Mouse (Mus musculus): ENCODE measurements around the gene Tram2.

Gene Tram2

GRCm38 (mm10) chr1:21067536-21068221 lies 11.3 kb downstream of the Tram2 start:
- no peak for DNase-seq (ENCODE audit: low spot score in 2 of 2)

GRCm38 (mm10) chr1:21064153-21064552 lies 14.9 kb downstream of the Tram2 start:
- DNase-seq (ENCODE audit: low spot score in 2 of 2) = no peak

- no peak for DNase-seq (ENCODE audit: low spot score in 2 of 2)
These were observed 19.5 kb downstream of the Tram2 start for GRCm38 (mm10) chr1:21059385-21060109.

GRCm38 (mm10) chr1:21053009-21053408 lies 26.0 kb downstream of the Tram2 start:
- DNase-seq (ENCODE audit: low spot score in 2 of 2) = peak in 1 of 2 experiments; percentile 7

GRCm38 (mm10) chr1:21052608-21053007 lies 26.4 kb downstream of the Tram2 start:
- DNase-seq (ENCODE audit: low spot score in 2 of 2) = no peak

- no peak for DNase-seq (ENCODE audit: low spot score in 2 of 2)
These were observed 26.9 kb downstream of the Tram2 start for GRCm38 (mm10) chr1:21052132-21052545.

GRCm38 (mm10) chr1:21049005-21049404 lies 30.0 kb downstream of the Tram2 start:
- DNase-seq (ENCODE audit: low spot score in 2 of 2) = no peak

GRCm38 (mm10) chr1:21048402-21048801 lies 30.6 kb downstream of the Tram2 start:
- DNase-seq (ENCODE audit: low spot score in 2 of 2) = no peak

- DNase-seq (ENCODE audit: low spot score in 2 of 2) = no peak
These were observed 36.6 kb downstream of the Tram2 start for GRCm38 (mm10) chr1:21042461-21042860.

GRCm38 (mm10) chr1:21040610-21041326 lies 38.3 kb downstream of the Tram2 start:
- no peak for DNase-seq (ENCODE audit: low spot score in 2 of 2)

- DNase-seq (ENCODE audit: low spot score in 2 of 2) = no peak
These were observed 38.9 kb downstream of the Tram2 start for GRCm38 (mm10) chr1:21040173-21040572.

- DNase-seq (ENCODE audit: low spot score in 2 of 2) = no peak
These were observed 39.5 kb downstream of the Tram2 start for GRCm38 (mm10) chr1:21039564-21039963.

GRCm38 (mm10) chr1:21037881-21038601 lies 41.0 kb downstream of the Tram2 start:
- no peak for DNase-seq (ENCODE audit: low spot score in 2 of 2)

GRCm38 (mm10) chr1:21035878-21036277 lies 43.2 kb downstream of the Tram2 start:
- no peak for DNase-seq (ENCODE audit: low spot score in 2 of 2)

- no peak for DNase-seq (ENCODE audit: low spot score in 2 of 2)
These were observed 45.3 kb downstream of the Tram2 start for GRCm38 (mm10) chr1:21033792-21034119.

- DNase-seq (ENCODE audit: low spot score in 2 of 2) = no peak
These were observed 45.8 kb downstream of the Tram2 start for GRCm38 (mm10) chr1:21033065-21033791.

- DNase-seq (ENCODE audit: low spot score in 2 of 2) = no peak
These were observed 47.4 kb downstream of the Tram2 start for GRCm38 (mm10) chr1:21031650-21032049.

GRCm38 (mm10) chr1:21029000-21029399 lies 50.0 kb downstream of the Tram2 start:
- no peak for DNase-seq (ENCODE audit: low spot score in 2 of 2)

- no peak for DNase-seq (ENCODE audit: low spot score in 2 of 2)
These were observed 52.5 kb downstream of the Tram2 start for GRCm38 (mm10) chr1:21026534-21026933.

- no peak for DNase-seq (ENCODE audit: low spot score in 2 of 2)
These were observed 53.8 kb downstream of the Tram2 start for GRCm38 (mm10) chr1:21025203-21025602.

GRCm38 (mm10) chr1:21023101-21023500 lies 55.9 kb downstream of the Tram2 start:
- DNase-seq (ENCODE audit: low spot score in 2 of 2) = no peak
